Mouse (Mus musculus) lung, adult 2 months (tissue): ENCODE measurements at regions not wholly inside any gene's neighbourhood (a gene's known extent, or its start where the extent isn't known, plus 50 kb on each side); places are given as distances from the start of the nearest gene placed in this dataset.

Experiments
- CTCF ChIP-seq: fragments of 200-500 bp; IDR thresholded peaks from 2 replicates; pipeline ENCODE4 v1.5.1; 2011; ENCODE audit warnings: mild to moderate bottlenecking, low read length, control low read depth; ENCODE audit not compliant: insufficient read depth
- POLR2A ChIP-seq: fragments of 200-500 bp; IDR thresholded peaks from 2 replicates; pipeline ENCODE4 v1.6.1; 2011; ENCODE audit warnings: low read depth, mild to moderate bottlenecking, control low read depth, low read length, borderline replicate concordance; ENCODE audit errors: extremely low read depth

DNA sequence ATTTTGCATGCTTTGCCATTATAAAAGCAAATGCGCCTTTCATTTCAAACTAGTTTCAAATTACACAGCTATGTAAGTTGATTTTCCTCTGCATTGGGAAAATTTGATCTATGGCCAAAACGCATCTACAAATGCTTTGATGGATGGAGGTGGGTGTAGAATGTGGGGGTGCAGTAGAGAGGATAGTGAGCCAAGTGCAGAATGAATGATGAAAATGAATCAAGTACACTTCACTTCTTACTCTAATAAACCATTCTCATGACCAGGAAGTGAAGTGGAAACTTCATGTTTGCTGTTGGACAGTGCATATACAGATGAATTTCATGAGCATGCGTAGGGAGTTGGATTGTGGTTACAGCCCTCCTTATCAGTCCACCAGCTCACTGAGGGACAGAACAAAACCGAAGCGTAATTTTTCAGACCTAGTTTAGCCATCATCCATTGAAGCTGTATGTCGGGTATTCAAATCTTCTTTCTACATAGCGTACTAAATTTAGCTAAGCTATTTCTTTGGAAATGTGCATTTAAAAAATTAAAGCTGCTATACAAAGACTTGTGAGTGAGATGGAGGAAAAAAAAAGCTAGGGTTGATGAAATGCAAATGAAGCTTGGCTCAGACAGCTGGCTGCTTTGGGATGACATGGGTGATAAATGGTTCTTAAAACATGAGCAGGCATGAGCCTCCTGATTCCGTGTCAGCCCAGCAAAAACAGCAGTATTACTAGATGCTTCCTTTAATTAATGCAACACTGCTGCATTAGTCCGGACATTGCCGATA, 627.1 kb downstream of the Robo2 start:
- TF ChIP-seq CTCF = no peak
- TF ChIP-seq POLR2A = no peak
